Mouse (Mus musculus) embryonic facial prominence, embryonic 11.5 days (tissue): ENCODE measurements around the gene Tat. TPM values are rescaled to one million over a fixed set of nuclear protein-coding genes. Genes with fewer than 3 reads are reported as not detected.
"Not testable (repeated sequence)": the region's sequence is repeated elsewhere in the genome, so short reads cannot be mapped to it uniquely, and the experiment has no call there.

Experiments
- ATAC-seq: fragments of 200-750 bp; cut with Nextera tagmentation; replicated peaks from 2 replicates; pipeline ENCODE4 v1.8.0; 2017; ENCODE audit warnings: low read depth; ENCODE audit not compliant: insufficient number of reproducible peaks, low FRiP score, low TSS enrichment
- DNase-seq: peaks from one replicate; pipeline ENCODE4 v3.0.0-alpha.2; 2015; ENCODE audit warnings: low spot score
- H3K27ac ChIP-seq: fragments of 300-500 bp; sonication (generic); replicated peaks from 2 replicates; pipeline ENCODE4 v1.5.1; 2014; ENCODE audit warnings: mild to moderate bottlenecking, low read depth, low read length, control low read depth
- H3K27me3 ChIP-seq: fragments of 300-500 bp; sonication (generic); 2 replicates; pipeline ENCODE4 v1.6.1; 2014; ENCODE audit warnings: mild to moderate bottlenecking, low read length, moderate library complexity, mixed read lengths; ENCODE audit not compliant: control insufficient read depth, insufficient read depth
- H3K36me3 ChIP-seq: fragments of 300-500 bp; sonication (generic); replicated peaks from 2 replicates; pipeline ENCODE4 v1.6.1; 2014; ENCODE audit warnings: low read depth, mild to moderate bottlenecking, low read length, moderate library complexity, mixed read lengths; ENCODE audit not compliant: control insufficient read depth, insufficient read depth
- H3K4me1 ChIP-seq: fragments of 300-500 bp; sonication (generic); 2 replicates; pipeline ENCODE4 v1.6.1; 2014; ENCODE audit warnings: low read length, mixed read lengths; ENCODE audit not compliant: control insufficient read depth, insufficient read depth
- H3K4me2 ChIP-seq: fragments of 300-500 bp; sonication (generic); 2 replicates; pipeline ENCODE4 v1.6.1; 2014; ENCODE audit warnings: low read depth, mild to moderate bottlenecking, control low read depth, low read length, moderate library complexity
- H3K4me3 ChIP-seq: fragments of 300-500 bp; sonication (generic); 2 replicates; pipeline ENCODE4 v1.5.1; 2014; ENCODE audit warnings: low read depth, low read length, control low read depth
- H3K9ac ChIP-seq: fragments of 300-500 bp; sonication (generic); replicated peaks from 2 replicates; pipeline ENCODE4 v1.6.1; 2014; ENCODE audit warnings: mild to moderate bottlenecking, control low read depth, low read length
- H3K9me3 ChIP-seq: fragments of 300-500 bp; sonication (generic); replicated peaks from 2 replicates; pipeline ENCODE4 v1.6.1; 2016; ENCODE audit warnings: mild to moderate bottlenecking, low read length, inconsistent platforms, mixed read lengths; ENCODE audit not compliant: control insufficient read depth
- WGBS: fragments of 180-500 bp; shearing (Covaris S2); extraction: QIAGEN DNeasy Blood & Tissue Kit; methylation state at CpG from one replicate; pipeline ENCODE4 v1.1.7; 2014; 5-methylcytosine and 5-hydroxymethylcytosine counted together
- polyA plus RNA-seq: library from polyadenylated mRNA; unstranded; fragments of >200 nt; fragmentation: Nextera tagmentation; extraction: Ambion mirVana; gene quantifications from 2 replicates; pipeline ENCODE4 v1.2.1, GENCODE M21; 2014

The Tat gene
- polyA plus RNA-seq, 1 experiment from 2014 or later: not detected

DNA sequence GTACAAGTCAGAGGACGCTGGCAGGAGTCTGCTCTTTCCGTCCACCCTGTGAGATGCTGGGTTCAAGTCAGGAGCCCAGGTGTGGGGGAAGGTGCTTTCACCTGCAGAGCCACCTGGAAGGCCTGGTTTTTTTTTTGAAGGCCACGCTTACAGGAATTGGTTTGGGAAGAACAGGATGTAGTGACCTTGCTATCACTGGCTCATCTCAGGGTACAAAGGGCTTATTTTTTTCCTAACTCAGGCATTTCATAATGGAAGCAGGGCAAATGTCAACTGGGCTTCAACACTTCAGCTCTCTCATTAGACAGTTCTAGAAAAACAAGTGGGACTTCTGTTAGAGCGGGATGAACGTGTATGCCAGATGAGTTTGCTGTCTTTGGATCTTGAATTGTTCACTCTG is 14.1 kb downstream of the Tat start:
- Histone ChIP-seq H3K27me3 (no peaks in the 10 kb centered on the region), H3K27ac (no peak overlapping the region), H3K9me3 (no peaks in the 10 kb centered on the region), H3K9ac (no peak overlapping the region), H3K36me3 (no peaks in the 10 kb centered on the region), H3K4me1 (no peaks in the 10 kb centered on the region), H3K4me2 (no peak overlapping the region), H3K4me3 (no peak overlapping the region)
- WGBS: 74% methylated on average over 5 of the region's 5 CpGs
- DNase-seq (no peak), ATAC-seq (no peak)

DNA sequence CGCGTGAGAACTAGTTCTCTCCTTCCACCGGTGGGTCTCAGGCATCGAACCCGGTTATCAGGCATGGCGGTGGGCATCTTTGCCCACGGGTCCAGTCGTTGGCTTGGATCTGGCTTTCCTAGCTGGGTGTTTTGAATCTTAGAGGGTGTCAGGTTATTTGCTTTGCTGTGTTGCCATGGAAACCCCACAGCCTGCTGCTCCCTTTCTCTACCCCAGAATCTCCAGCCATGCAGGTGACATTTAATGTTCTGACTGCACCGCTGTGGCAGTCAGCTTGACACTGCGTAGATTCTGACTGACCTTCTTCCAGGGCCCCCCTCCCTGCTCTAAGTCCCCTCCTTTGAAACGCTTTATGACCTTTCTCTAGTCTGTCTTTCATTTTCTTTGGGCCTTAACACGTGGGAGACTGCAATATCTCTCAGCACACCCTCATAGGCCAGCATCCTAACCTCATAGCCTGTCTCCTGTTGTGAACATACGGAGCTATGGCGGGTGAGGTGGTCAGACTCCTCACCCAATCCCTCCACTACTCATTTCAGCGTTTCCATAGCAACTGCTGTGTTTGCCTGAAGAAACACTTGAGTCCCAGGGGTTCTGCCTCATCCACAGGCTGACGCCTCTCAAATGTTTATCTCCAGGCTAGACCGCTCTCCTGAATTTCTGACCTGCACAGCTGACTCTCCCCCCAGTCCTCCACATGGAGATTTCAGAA is 16.2 kb downstream of the Tat start:
- H3K4me3 ChIP-seq: no peak overlapping the region
- H3K27me3 ChIP-seq: no peaks in the 10 kb centered on the region
- H3K4me1 ChIP-seq: no peaks in the 10 kb centered on the region
- no peak overlapping the region for H3K4me2 ChIP-seq
- no peak overlapping the region for H3K27ac ChIP-seq
- DNase-seq (peak; percentile 34), ATAC-seq (no peak)
- WGBS: 65% methylated on average over 17 of the region's 17 CpGs
- H3K9ac ChIP-seq: no peak overlapping the region
- no peaks in the 10 kb centered on the region for H3K9me3 ChIP-seq
- no peaks in the 10 kb centered on the region for H3K36me3 ChIP-seq

GRCm38 (mm10) chr8:110008228-110008994 is 18.2 kb downstream of the Tat start:
- H3K27ac ChIP-seq: no peak overlapping the region
- no peak overlapping the region for H3K4me3 ChIP-seq
- H3K27me3 ChIP-seq: no peaks in the 10 kb centered on the region
- no peak for ATAC-seq
- H3K4me2 ChIP-seq: no peak overlapping the region
- 85% methylated on average over 25 of the region's 26 CpGs for WGBS
- H3K36me3 ChIP-seq: no peaks in the 10 kb centered on the region
- no peaks in the 10 kb centered on the region for H3K4me1 ChIP-seq
- no peaks in the 10 kb centered on the region for H3K9me3 ChIP-seq
- H3K9ac ChIP-seq: no peak overlapping the region
- DNase-seq: no peak

- DNase-seq (no peak), ATAC-seq (no peak)
- H3K9me3 ChIP-seq: no peaks in the 10 kb centered on the region
- H3K4me3 ChIP-seq: no peak overlapping the region
- no peak overlapping the region for H3K27ac ChIP-seq
- 70% methylated on average over 8 of the region's 8 CpGs for WGBS
- no peaks in the 10 kb centered on the region for H3K27me3 ChIP-seq
- H3K4me2 ChIP-seq: no peak overlapping the region
- H3K9ac ChIP-seq: no peak overlapping the region
- no peaks in the 10 kb centered on the region for H3K36me3 ChIP-seq
- H3K4me1 ChIP-seq: no peaks in the 10 kb centered on the region
Observed at GRCm38 (mm10) chr8:110008995-110009446, 18.8 kb downstream of the Tat start.

GRCm38 (mm10) chr8:110010868-110011267 is 20.6 kb downstream of the Tat start:
- Histone ChIP-seq H3K27ac (no peak overlapping the region), H3K9ac (no peak overlapping the region), H3K4me1 (no peaks in the 10 kb centered on the region), H3K36me3 (no peaks in the 10 kb centered on the region), H3K9me3 (no peaks in the 10 kb centered on the region), H3K4me3 (no peak overlapping the region), H3K27me3 (no peaks in the 10 kb centered on the region), H3K4me2 (no peak overlapping the region)
- WGBS: 26% methylated on average over 5 of the region's 5 CpGs
- DNase-seq (peak; percentile 70), ATAC-seq (no peak)

GRCm38 (mm10) chr8:110022081-110022480 is 31.8 kb downstream of the Tat start:
- no peak for ATAC-seq
- DNase-seq: no peak
- WGBS: 68% methylated on average over 6 of the region's 6 CpGs
- no peaks in the 10 kb centered on the region for H3K4me1 ChIP-seq
- no peak overlapping the region for H3K9ac ChIP-seq
- H3K4me3 ChIP-seq: no peak overlapping the region
- no peaks in the 10 kb centered on the region for H3K27me3 ChIP-seq
- H3K27ac ChIP-seq: no peak overlapping the region
- H3K9me3 ChIP-seq: no peaks in the 10 kb centered on the region
- H3K36me3 ChIP-seq: no peaks in the 10 kb centered on the region
- no peak overlapping the region for H3K4me2 ChIP-seq

- ATAC-seq: no peak
- Histone ChIP-seq H3K27ac (no peak overlapping the region), H3K4me1 (no peaks in the 10 kb centered on the region), H3K27me3 (no peaks in the 10 kb centered on the region), H3K4me2 (no peak overlapping the region), H3K4me3 (no peak overlapping the region), H3K9ac (no peak overlapping the region), H3K9me3 (no peaks in the 10 kb centered on the region), H3K36me3 (no peaks in the 10 kb centered on the region)
- WGBS: 91% methylated on average over 10 of the region's 10 CpGs
- no peak for DNase-seq
Observed at GRCm38 (mm10) chr8:110022768-110023344, 32.6 kb downstream of the Tat start.

- ATAC-seq, H3K27ac ChIP-seq, H3K9ac ChIP-seq, H3K9me3 ChIP-seq, H3K4me2 ChIP-seq, H3K4me3 ChIP-seq, H3K27me3 ChIP-seq, H3K36me3 ChIP-seq, H3K4me1 ChIP-seq: not testable (repeated sequence)
- peak; percentile 17 for DNase-seq
- WGBS: 26% methylated on average over 8 of the region's 8 CpGs
Observed at GRCm38 (mm10) chr8:110033771-110034170, 43.5 kb downstream of the Tat start.
